Mouse (Mus musculus): ENCODE measurements around the gene Hsd17b6. TPM values are rescaled to one million over a fixed set of nuclear protein-coding genes. Genes with fewer than 3 reads are reported as not detected.

Hsd17b6 gene
- polyA plus RNA-seq, 1 experiment from 2014 or later, result not detected

DNA sequence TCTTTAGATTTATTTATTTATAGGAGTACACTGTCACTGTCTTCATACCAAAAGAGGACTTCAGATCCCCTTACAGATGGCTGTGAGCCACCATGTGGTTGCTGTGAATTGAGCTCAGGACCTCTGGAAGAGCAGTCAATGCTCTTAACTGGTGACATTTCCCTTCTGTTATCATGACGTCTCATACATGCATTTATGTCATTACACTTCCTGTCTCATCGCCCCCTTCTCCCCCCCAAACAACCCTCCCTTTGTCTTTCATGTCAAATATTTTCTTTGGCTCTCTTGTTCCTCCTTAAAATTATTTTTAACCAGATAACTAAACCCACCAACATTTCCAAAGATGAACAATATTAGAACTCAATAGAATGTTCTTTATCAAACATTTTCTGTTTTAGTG, 23.4 kb upstream of the Hsd17b6 start:
- H3K79me2 ChIP-seq (ENCODE audit: inconsistent target), result peaks cover 4% of the 10 kb centered on the region
- WGBS (ENCODE audit: missing documents), result 61% methylated on average over 2 of the region's 2 CpGs
- no peak overlapping the region for H3K4me3 ChIP-seq (ENCODE audit: inconsistent target)
- H3K36me3 ChIP-seq (ENCODE audit: inconsistent target), result no peaks in the 10 kb centered on the region
- H3K27ac ChIP-seq, result no peak overlapping the region

DNA sequence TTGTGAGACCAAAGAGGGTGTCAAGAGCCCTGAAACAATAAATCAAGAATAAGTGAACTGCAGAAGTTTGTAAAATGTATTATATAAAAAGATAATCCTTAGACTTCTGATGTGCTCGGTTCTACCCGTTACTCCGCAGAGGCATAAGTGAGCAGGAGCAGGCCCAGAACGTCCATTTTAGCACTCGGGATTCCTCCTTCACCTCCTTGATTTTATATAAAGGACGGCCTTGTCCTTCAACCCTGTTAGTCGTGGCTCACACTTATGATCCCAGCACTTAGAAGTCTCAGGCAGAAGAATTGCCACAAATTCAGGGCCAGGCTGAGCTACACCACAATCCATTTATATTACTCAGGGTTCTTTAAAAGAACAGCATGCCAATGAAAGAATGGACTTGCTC, 22.5 kb upstream of the Hsd17b6 start:
- no peaks in the 10 kb centered on the region for H3K79me2 ChIP-seq (ENCODE audit: inconsistent target)
- H3K27ac ChIP-seq, result no peak overlapping the region
- no peaks in the 10 kb centered on the region for H3K36me3 ChIP-seq (ENCODE audit: inconsistent target)
- H3K4me3 ChIP-seq (ENCODE audit: inconsistent target), result no peak overlapping the region
- 92% methylated on average over 7 of the region's 7 CpGs for WGBS (ENCODE audit: missing documents)

DNA sequence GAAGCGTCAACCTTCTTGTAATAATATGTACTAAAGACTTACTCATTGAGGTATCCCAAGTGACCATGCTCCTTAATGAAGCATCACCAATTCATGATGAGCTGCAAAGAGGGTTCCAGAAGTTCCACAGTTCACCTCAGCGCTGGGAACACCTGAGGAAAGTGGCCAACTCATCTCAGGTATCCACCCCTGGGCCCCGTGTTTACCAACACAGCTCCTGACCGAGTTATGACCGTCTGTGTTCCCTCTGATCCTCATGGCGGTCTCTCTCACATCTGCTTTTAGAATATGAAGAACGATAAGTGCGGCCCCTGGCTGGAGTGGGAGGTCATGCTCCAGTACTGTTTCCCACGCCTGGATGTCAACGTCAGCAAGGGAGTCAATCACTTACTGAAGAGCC, 16.1 kb upstream of the Hsd17b6 start:
- no peaks in the 10 kb centered on the region for H3K79me2 ChIP-seq (ENCODE audit: inconsistent target)
- H3K4me3 ChIP-seq (ENCODE audit: inconsistent target), result no peak overlapping the region
- H3K27ac ChIP-seq, result no peak overlapping the region
- no peaks in the 10 kb centered on the region for H3K36me3 ChIP-seq (ENCODE audit: inconsistent target)
- 98% methylated on average over 10 of the region's 10 CpGs for WGBS (ENCODE audit: missing documents)

DNA sequence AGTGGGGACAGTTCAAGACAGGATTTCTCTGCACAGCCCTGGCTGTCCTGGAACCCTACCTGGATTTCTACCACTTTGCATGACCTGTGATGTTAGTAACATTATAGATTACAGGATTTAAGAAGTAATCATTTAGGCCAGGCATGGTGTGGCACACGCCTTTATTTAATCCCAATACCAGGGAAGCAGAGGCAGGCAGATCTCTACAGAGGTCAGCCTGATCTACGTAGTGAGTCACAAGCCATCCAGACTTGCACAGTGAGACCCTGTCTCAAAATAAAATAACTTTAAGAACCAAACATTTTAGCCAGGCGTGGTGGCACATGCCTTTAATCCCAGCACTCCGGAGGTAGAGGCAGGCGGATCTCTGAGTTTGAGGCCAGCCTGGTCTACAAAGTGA, 14.8 kb upstream of the Hsd17b6 start:
- H3K36me3 ChIP-seq (ENCODE audit: inconsistent target), result no peaks in the 10 kb centered on the region
- no peak overlapping the region for H3K27ac ChIP-seq
- no peak overlapping the region for H3K4me3 ChIP-seq (ENCODE audit: inconsistent target)
- no peaks in the 10 kb centered on the region for H3K79me2 ChIP-seq (ENCODE audit: inconsistent target)
- 98% methylated on average over 5 of the region's 5 CpGs for WGBS (ENCODE audit: missing documents)

DNA sequence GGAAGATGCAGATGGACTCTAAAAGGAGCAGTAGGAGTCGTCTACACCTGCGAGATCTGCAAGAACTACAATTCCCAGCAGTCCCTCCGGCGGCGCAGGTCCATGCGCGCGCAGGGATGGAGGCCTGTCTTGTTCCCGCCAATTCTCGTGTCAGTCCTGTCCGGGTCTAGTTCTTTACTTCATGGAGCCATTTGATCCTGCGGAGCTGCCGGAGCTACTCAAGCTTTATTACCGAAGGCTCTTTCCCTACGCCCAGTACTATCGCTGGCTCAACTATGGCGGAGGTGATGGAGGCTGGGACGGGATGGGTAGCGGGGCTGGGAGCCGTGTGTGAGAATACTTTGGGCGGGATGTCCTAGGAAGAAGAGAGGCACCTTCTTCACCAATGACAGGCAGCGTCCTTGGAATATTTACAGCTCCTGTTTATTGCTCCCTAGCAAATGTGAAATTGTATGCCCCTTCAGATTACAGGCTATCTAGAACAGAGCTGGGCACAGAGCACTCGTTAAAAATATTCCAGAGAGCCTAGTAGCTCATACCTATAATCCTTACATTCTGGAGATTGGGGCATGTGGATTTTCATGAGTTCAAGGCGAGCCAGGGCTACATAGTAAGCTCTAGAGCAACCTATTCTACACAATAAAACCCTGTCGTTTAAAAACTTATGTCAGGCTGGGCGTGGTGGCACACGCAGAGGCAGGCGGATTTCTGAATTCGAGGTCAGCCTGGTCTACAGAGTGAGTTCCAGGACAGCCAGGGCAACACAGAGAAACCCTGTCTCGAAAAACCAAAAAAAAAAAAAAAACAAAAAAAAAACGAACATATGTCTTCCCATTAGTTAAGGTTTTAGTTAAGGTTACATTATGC, 7.9 kb upstream of the Hsd17b6 start, which contains the start of gene Prim1:
Prim1 (plus strand) TSS at position 101 of the 867 bp plus-strand sequence.
- peak within 1 kb of the TSS; percentile 66 for H3K4me3 ChIP-seq (ENCODE audit: inconsistent target)
- H3K36me3 ChIP-seq (ENCODE audit: inconsistent target), result no peaks in the 10 kb centered on the region
- WGBS (ENCODE audit: missing documents), result 5% methylated on average over 31 of the region's 31 CpGs
- H3K27ac ChIP-seq, result no peak within 1 kb of the TSS
- no peaks in the 10 kb centered on the region for H3K79me2 ChIP-seq (ENCODE audit: inconsistent target)

DNA sequence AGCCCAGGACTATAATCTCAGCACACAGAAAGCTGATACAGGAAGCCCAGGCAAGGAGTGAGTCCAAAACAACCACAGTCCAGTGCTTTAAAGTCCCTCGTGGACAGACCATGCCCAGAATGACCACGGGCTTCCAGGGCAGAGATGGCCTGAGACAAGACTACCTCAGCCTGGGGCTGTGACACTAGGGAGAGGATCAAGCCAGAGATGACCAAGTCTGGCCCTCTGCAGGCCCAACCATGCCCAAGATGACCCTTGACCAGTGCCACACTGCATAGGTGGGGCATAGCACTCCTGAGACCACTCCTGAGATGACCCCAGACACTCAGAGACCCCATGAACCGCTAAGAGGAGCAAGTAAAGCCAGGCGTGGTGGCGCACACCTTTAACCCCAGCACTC, 2.3 kb upstream of the Hsd17b6 start:
- Histone ChIP-seq H3K4me3 (ENCODE audit: inconsistent target) (no peak overlapping the region), H3K36me3 (ENCODE audit: inconsistent target) (no peaks in the 10 kb centered on the region), H3K27ac (no peak overlapping the region), H3K79me2 (ENCODE audit: inconsistent target) (no peaks in the 10 kb centered on the region)
- 80% methylated on average over 5 of the region's 5 CpGs for WGBS (ENCODE audit: missing documents)

DNA sequence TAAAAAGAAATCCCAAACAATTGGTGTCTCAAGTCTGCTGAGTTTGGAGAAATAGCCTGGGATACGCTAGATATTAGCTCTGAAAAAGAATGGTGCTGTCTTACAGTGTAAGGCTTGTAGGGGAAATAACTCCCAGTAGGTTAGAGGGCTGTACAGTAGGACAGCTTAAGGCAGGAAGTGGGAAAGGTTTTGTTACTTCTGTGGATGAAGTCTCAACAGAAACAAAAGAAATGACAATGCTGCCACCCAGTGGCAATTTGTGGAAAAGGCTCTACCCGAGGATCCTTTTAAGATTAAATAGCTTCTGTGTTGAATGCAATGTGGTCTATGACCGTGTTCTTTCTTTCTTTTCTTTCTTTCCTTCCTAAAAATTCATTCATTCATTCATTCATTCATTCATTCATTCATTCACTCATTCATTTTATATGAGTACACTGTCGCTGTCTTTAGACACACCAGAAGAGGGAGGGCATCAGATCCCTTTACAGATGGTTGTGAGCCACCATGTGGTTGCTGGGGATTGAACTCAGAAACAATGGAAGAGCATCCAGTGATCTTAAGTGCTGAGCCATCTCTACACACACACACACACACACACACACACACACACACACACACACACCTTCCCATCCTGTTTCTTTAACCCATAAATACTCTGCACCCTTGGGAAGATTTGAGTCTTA, 937 bp upstream of the Hsd17b6 start:
- WGBS (ENCODE audit: missing documents), result 19% methylated on average over 4 of the region's 4 CpGs
- no peaks in the 10 kb centered on the region for H3K79me2 ChIP-seq (ENCODE audit: inconsistent target)
- H3K4me3 ChIP-seq (ENCODE audit: inconsistent target), result no peak overlapping the region

DNA sequence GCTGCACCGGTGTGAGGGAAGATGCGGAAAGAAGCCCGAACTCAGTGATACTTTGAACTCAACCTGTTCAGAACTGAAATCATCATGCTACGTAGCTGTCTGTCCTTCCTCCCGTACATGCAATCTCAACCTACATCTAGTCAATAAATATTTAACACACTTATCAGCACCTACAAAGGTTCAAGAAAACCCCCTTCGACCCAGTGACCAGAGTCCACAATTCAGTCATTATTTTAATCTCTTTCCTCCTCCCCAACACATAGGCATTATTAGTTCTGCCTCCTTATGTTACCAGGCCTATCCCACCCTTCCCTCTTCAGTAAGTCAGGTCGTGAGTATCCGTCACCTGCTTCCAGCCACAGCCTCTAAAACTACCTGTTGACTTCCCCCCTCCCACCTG, 1.9 kb downstream of the Hsd17b6 start:
- H3K4me3 ChIP-seq (ENCODE audit: inconsistent target), result no peak overlapping the region
- 82% methylated on average over 8 of the region's 8 CpGs for WGBS (ENCODE audit: missing documents)
- no peak overlapping the region for H3K27ac ChIP-seq
- no peaks in the 10 kb centered on the region for H3K79me2 ChIP-seq (ENCODE audit: inconsistent target)
- no peaks in the 10 kb centered on the region for H3K36me3 ChIP-seq (ENCODE audit: inconsistent target)

More for the DNA sequence above, 937 bp upstream of the Hsd17b6 start:
- Histone ChIP-seq H3K36me3 (ENCODE audit: inconsistent target) (no peaks in the 10 kb centered on the region), H3K27ac (no peak overlapping the region)

DNA sequence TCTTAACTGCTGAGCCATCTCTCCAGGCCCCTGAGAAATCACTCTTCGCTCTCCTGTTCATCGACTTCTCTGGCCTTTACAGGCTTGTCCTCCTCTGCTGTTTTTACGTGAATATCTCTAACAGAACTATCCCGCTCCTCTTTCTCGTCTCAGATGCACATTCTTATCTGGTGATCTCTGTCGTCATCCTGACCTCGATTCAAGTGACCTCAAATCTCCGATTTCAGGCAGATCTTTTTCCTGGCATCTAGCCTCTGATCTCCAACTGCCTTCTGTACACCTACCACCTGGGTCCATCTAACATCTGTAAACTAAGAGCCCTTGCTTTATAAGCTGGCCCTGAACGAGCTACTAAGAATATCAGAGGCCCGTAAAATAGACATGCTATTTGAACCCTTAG, 2.5 kb downstream of the Hsd17b6 start:
- no peak overlapping the region for H3K27ac ChIP-seq
- 83% methylated on average over 10 of the region's 10 CpGs for WGBS (ENCODE audit: missing documents)

DNA sequence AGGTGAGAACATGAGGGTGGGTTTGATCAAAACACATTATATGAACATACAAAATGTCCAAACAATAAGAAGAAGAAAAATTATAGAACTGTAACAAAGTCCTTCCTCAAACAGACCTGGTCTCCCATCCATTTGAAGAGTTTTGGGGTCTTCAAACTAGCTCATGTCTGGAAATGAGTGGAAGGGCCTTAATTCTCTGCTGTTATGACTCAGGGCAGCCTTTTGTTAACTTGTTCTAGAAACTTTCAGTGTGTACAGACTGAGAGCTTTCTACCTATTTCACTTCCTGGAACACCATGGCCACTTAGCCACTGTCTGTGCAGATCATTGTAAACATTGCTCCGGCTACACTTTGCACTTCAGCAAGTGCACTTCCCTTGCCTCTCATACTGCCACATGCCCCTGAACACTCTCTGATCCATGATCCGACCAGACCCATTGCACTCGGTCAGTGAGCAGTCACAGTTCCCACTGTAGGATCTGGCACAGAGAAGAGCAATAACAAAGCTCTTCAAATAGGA, 4.1 kb downstream of the Hsd17b6 start:
- no peak overlapping the region for H3K27ac ChIP-seq
- H3K4me3 ChIP-seq (ENCODE audit: inconsistent target), result no peak overlapping the region
- H3K79me2 ChIP-seq (ENCODE audit: inconsistent target), result no peaks in the 10 kb centered on the region
- 84% methylated on average over 3 of the region's 3 CpGs for WGBS (ENCODE audit: missing documents)
- no peaks in the 10 kb centered on the region for H3K36me3 ChIP-seq (ENCODE audit: inconsistent target)

More for the DNA sequence above, 2.5 kb downstream of the Hsd17b6 start:
- Histone ChIP-seq H3K79me2 (ENCODE audit: inconsistent target) (no peaks in the 10 kb centered on the region), H3K4me3 (ENCODE audit: inconsistent target) (no peak overlapping the region), H3K36me3 (ENCODE audit: inconsistent target) (no peaks in the 10 kb centered on the region)

DNA sequence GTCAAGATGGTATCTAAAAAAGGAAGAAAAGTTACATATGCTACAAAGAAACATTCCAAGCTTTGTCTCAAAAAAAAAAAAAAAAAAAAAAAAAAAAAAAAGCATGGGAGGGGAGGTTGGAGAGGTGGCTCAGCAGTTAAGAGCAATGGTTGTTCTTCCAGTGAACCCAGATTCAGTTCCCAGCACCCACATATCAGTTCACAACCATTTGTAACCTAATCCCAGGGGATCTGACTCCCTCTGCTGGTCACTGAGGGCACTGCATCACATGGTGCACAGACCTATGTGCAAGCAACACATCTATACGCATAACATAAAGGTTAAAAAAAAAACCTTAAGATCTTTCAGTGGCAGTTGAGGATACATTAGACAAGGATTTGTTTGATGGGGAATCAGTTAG, 9.2 kb downstream of the Hsd17b6 start:
- Histone ChIP-seq H3K4me3 (ENCODE audit: inconsistent target) (no peak overlapping the region), H3K36me3 (ENCODE audit: inconsistent target) (no peaks in the 10 kb centered on the region), H3K79me2 (ENCODE audit: inconsistent target) (no peaks in the 10 kb centered on the region), H3K27ac (no peak overlapping the region)
- 100% methylated on average over 1 of the region's 1 CpGs for WGBS (ENCODE audit: missing documents)

DNA sequence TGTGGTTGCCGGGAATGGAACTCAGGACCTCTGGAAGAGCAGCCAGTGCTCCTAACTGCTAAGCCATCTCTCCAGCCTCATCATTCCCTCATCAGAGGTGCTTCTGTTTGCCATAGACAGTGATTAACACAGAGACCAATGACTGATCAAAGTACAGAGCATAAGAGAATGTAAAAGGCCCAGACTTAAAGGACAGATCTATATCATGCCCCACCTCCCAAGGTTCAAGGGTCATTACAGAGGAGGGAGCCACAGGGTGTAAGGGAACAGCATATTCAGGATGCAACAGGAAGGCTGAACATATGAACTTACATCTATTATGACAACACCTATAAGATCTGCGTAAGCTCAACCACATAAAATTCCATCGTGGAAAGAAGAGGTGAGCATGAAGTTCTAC, 10.7 kb downstream of the Hsd17b6 start:
- 93% methylated on average over 3 of the region's 3 CpGs for WGBS (ENCODE audit: missing documents)
- H3K27ac ChIP-seq, result no peak overlapping the region
- no peaks in the 10 kb centered on the region for H3K36me3 ChIP-seq (ENCODE audit: inconsistent target)
- no peak overlapping the region for H3K4me3 ChIP-seq (ENCODE audit: inconsistent target)
- H3K79me2 ChIP-seq (ENCODE audit: inconsistent target), result no peaks in the 10 kb centered on the region

DNA sequence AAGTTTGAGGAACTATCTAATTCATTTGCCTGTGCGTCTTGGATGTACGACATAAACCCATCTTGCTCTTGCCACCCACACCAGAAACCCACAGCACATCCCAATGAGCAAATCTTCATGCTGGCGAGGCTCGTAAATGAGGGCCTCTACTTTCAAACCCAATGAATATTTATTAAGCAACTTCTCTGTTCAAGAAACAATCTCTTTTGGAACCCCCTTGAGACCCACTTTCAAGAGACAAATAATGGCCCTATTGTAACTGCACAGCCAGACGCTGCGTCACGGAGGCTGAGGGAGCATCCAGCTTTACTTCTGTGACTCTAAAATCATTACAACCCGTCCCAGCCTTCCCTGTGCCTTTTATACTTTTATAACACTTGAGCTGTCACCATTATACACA, 21.8 kb downstream of the Hsd17b6 start:
- Histone ChIP-seq H3K79me2 (ENCODE audit: inconsistent target) (no peaks in the 10 kb centered on the region), H3K4me3 (ENCODE audit: inconsistent target) (no peak overlapping the region), H3K27ac (no peak overlapping the region), H3K36me3 (ENCODE audit: inconsistent target) (no peaks in the 10 kb centered on the region)
- WGBS (ENCODE audit: missing documents), result 89% methylated on average over 8 of the region's 8 CpGs

DNA sequence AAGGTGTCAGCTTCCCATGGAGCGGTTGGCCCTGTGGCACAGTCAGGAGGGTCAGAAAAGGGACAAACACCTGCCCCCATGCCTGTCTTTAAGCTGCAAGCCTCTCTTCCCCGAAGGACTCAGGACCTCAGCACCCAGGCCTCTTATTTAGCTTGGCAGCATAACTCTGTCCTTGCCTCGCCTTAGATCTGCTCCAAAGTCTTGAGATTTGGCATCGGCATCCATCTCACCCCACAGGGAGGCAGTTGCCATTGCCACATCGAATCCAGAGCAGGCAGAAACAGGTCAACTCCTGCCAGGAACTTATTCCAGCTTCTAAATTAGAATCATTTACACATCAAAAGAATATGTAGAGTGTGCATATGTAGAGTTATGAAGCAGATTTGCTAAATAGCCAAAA, 22.8 kb downstream of the Hsd17b6 start:
- no peak overlapping the region for H3K4me3 ChIP-seq (ENCODE audit: inconsistent target)
- no peak overlapping the region for H3K27ac ChIP-seq
- no peaks in the 10 kb centered on the region for H3K36me3 ChIP-seq (ENCODE audit: inconsistent target)
- 96% methylated on average over 5 of the region's 5 CpGs for WGBS (ENCODE audit: missing documents)
- H3K79me2 ChIP-seq (ENCODE audit: inconsistent target), result no peaks in the 10 kb centered on the region

DNA sequence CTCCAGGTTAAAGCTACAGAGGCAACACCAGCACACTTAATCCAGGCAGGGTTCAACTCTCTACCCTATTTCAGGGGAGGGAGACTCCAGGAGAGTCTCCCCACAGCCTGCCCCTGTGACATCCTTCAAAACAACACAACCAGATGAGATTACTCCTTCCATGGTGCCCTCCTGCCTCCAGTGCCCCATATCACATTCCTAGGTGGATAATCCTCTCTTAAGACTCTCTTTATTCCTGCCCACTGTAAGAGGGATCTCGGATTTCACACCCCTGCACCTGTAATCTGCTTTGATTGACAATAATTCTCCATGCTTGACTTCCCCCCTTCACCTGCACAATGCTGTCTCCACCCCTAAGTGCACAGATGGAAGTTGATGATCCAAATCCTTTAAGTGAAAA, 31.9 kb downstream of the Hsd17b6 start:
- 25% methylated on average over 1 of the region's 1 CpGs for WGBS (ENCODE audit: missing documents)
- Histone ChIP-seq H3K79me2 (ENCODE audit: inconsistent target) (no peaks in the 10 kb centered on the region), H3K4me3 (ENCODE audit: inconsistent target) (no peak overlapping the region), H3K36me3 (ENCODE audit: inconsistent target) (no peaks in the 10 kb centered on the region), H3K27ac (no peak overlapping the region)
